Mouse (Mus musculus): ENCODE data around the gene Aloxe3. TPM values are rescaled to one million over a fixed set of nuclear protein-coding genes. Genes with fewer than 3 reads are reported as not detected.
A peak's percentile ranks its signal among the peaks of the same experiment; 100 is the strongest.

Gene Aloxe3
- total RNA-seq, 2 experiments from 2014 or later = not detected

DNA sequence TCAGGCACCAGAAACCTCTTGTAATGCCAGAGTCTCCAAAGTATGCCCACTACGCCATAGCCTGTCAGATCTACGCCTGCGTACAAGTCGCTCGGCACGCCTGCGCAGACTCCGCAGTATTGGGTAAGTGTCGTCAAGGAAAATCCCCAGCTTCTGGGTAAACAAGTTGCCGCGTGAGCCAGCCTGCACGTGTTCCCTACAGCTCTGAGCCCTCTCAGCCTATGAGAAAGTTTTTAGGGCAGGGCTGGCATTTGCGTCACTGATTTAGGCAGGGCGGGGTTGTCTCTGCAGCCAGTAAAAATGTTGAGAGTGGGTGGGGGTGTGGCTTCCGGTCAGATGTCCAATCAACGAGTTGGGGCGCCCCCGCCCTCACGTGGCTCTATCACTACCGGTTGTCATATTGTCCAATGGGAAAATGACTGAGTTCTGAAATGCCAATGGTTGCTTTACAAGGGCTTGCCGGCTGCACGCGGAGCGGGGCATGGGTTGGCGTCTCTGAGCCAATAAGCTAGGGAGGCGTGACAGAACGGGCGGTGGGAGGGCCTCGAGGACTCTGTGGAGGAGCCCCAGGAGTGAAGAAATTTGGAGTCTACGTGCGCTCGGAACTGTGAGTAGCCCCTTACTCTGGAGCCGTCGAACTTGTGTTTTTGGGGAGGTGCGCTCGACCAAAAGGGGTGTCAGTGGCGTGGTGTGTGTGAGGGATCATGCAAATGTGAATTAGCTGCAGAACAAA lies 30.8 kb upstream of the Aloxe3 start, which contains the start of gene Per1:
Per1 (plus strand) TSS at position 521 of the 733 bp plus-strand sequence.
- DNase-seq (ENCODE audit: low spot score) = peak; percentile 100

DNA sequence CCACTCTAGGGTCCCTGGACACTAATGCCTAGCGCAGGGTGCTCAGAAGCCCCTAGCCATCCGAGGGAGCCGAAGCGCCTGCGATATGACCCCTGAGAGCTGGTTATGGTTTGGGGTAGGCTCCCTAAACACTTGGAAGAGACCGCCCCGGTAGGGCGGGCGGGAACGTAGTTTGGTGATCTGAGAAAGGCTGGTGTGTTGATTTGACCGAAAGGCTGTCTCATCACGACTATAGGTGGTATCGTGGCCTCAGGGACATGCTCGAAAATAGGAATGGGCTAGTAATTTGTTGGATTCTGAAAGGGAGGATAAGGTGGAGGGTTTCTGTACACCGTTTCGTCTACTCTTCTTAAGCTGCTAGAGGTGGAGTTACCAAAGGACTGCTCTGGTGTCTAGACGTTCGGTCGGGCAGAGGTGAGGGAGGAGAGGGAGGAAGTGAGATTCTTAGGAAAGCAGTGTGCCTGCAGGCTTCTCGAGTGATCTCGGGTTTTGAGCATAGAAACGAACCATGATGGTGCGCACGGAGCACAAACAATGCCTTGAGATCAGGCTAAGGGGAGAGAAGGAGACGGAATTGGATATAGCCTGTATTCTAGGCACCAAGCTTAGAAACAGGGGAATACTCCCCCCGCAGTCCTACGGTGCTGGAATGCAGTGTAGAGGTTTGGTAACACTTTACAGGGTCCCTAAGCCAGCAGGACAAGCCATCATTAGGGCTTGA lies 30.0 kb upstream of the Aloxe3 start:
- no peak for DNase-seq (ENCODE audit: low spot score)

DNA sequence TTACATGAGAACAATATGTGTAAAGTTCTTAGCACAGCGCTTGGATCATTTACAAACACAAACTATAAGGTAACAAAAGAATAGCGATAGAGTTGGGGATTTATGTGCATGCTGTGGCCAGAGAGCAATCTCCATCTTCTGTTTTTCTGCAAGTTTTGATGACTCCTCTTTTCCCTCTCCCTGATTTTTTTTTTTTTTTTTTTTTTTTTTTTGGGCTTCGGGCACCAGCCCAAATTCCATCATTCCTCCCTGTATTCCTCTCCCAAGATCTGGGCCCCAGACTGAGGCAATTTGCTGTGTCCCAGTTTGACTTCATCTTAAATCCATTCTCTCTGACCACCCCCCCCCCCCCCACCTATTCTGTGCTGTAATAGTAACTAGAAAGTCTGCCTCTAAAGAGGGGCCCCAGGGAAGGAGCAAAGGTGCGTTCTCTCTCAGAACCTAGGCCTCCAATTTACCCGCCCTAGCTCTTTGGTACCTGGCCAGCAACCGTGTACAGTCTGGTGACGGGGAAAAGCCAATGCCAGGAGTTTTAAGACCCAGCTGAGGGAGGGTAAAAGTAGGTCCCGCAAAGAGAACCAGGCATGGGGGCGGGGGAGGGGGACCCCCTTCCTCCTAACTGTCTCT lies 29.2 kb upstream of the Aloxe3 start:
- no peak for DNase-seq (ENCODE audit: low spot score)

DNA sequence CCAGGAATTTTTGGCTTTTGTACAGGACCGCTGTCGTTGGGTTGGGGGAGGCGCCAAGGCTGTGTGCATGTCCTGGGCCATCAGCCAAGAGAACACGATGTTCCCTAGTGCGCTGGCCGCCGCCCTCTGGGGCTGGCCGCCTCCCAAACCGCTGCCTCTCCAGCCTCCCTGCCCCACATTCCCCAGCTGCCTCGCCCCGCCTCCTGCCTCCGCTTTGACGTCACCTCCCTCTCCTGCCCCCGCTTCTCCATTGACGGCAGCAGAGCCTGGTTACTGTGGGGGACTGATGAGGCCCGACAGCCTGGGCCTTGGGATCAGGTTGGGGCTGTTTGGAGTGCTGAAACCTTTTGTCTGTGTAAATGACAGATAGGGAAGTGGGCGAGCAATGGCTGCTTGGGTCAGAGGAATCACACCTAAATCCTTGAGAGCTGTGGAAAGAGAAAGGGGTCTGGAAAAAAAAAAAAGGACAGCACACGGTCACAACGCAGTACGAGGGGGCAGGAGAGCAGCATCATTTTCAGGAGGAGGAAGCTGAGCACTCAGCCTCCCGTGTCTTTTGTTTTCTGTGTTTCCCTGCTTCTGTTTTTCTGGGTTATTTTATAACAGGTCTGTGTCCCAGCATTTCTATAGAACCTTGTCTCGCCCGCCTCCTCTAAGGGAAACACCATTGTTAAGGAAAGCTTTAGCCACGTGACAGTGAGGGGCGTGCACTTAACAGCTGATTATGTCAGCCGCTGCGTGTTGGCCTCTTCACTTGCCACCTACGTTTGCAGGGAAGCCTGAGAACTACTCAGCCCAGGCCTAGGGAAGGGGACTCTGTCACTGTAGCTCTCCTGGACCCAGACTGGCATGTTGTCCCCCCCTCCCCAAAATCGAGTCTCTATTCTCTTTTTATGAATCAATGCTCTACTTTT lies 28.5 kb upstream of the Aloxe3 start:
- peak; percentile 100 for DNase-seq (ENCODE audit: low spot score)

DNA sequence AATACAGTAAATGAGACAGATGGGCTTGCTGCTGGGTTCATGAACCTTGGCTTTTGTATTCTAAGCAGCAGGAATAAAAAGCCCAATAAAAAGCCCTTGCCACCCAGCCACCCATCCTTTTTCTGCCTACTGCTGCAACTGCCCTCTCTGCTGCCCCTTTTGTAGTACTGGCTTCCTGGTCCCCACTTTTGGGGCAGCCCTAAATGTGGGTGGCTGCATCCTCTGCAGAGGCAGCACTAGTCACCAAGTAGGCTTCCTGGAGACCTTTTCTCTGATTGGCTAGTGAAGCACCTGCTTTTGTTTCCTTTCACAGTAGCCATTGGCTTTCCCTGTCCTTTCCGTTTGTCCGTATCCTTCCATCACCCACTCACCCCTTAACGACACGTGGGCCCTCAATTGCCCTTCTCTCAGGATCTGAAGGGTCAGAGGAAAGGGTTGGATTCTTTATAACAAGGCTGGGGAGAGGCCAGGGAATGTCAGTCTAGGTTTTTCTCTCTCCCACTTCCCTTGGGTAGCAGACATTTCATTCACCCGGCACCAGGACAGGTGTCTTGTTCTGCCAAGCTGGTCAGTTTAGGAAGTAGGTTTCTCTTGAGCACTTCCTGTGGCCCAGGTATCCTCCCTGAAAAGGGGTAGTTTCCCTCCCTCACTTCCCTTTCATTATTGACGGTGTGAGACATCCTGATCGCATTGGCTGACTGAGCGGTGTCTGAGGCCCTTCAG lies 27.5 kb upstream of the Aloxe3 start:
- no peak for DNase-seq (ENCODE audit: low spot score)

DNA sequence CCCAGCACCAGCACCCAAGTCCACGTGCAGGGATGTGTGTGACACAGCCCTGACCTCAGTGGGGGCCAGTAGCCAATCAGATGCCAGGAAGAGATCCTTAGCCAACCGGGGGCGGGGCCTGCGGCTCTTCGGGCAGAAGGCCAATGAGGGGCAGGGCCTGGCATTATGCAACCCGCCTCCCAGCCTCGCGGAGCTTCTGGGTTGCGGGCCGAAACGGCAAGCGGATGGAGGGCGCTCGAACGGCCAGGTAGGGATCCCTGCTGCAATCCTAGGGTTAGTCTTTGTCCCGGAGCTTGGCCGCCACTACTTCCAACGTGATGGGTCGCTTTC lies 27.0 kb upstream of the Aloxe3 start:
- peak; percentile 99 for DNase-seq (ENCODE audit: low spot score)

DNA sequence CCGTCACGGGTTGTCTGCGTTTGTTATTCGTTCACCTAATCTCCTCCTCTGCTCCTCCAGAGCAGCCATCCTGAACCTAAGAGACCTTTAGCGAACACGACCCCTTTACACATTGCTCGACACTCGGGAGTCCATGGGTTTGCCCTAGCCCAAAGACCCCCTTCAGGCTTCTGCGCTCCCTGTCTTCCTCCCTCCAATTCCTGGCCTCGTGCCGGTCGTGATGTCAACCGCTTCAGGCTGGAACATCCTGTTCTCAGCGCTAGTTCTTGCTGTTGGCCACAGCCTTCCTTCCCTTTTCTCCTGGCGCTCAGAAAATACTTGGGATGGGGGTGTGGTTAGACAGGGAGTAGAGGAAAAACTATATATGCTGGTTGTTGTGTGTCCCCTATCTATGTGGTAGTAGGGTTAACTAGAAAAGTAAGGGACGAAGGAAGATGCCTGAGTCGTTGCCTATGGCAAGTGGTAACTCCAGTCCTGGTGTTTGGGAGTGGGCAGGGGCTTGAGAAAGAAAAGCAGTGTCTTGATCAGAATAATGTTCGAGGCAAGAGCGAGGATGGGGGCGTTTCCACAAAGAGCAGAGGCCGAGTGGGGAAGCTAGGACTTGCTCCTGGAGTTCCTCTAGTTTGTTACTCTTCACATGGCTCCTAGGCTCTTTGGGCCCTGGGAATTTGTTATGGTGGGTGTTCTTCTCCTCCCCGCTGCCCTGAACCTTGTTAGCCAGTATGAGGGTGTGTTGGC lies 26.4 kb upstream of the Aloxe3 start:
- DNase-seq (ENCODE audit: low spot score) = peak; percentile 97

DNA sequence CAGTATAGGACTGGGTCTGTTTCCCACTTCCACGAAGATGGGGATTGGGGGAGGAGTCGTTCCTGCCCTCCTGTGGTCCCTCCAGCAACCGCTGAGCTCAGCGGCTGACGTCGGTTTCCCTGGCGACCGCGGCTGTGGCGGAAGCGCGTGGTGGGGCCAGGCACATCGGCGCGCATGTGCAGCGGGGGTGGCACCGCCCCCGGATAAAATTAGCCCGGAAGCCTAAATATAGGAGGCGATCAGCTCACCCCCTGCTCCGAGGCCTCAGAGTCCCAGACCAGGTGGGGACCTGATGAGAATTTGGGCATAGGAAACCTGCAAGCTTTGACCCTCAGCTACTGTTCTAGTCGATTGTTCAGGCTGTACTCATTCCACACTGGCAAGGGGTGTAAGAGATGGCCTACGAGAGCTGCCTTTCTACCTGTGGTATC lies 25.8 kb upstream of the Aloxe3 start:
- DNase-seq (ENCODE audit: low spot score) = peak; percentile 96

DNA sequence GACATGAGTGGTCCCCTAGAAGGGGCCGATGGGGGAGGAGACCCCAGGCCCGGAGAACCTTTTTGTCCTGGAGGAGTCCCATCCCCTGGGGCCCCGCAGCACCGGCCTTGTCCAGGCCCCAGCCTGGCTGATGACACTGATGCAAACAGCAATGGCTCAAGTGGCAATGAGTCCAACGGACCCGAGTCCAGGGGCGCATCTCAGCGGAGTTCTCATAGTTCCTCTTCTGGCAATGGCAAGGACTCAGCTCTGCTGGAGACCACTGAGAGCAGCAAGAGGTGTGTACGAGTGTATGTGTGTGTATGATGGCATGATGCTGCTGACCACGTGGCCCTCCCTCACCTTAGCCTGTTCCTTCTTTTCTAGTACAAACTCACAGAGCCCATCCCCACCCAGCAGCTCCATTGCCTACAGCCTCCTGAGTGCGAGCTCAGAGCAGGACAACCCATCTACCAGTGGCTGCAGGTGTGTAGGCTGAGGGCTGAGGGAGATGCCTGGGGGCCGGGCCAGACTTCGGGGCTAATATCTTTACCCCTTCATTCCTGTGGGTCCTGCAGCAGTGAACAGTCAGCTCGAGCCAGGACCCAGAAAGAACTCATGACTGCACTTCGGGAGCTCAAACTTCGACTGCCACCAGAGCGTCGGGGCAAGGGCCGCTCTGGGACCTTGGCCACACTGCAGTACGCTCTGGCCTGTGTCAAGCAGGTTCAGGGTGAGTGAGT lies 24.9 kb upstream of the Aloxe3 start:
- no peak for DNase-seq (ENCODE audit: low spot score)

DNA sequence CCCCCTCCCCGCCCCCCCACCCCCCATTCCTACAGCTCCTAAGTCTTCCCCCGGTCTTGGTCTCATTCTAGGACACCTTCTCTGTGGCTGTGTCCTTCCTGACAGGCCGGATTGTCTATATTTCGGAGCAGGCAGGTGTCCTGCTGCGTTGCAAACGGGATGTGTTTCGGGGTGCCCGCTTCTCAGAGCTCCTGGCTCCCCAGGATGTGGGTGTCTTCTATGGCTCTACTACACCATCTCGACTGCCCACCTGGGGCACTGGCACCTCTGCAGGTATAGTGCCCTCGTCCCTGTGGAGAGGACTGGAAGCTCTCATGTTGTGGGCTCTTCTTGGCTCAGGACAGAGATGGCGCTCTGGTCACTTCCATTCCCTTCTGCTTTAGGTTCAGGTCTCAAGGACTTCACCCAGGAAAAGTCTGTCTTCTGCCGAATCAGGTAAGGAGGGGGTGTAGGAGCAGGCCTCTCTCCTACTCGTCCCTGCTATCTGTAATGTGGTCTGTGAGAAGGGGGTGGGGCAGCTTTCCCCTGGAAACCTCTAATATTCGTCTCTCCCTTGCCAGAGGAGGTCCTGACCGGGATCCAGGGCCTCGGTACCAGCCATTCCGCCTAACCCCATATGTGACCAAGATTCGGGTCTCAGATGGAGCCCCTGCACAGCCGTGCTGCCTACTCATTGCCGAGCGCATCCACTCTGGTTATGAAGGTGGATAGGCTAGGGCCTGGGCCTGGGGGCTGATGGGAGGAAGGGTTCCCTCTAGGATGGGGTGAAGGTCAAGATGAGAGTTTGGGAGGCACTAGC lies 23.9 kb upstream of the Aloxe3 start:
- no peak for DNase-seq (ENCODE audit: low spot score)

DNA sequence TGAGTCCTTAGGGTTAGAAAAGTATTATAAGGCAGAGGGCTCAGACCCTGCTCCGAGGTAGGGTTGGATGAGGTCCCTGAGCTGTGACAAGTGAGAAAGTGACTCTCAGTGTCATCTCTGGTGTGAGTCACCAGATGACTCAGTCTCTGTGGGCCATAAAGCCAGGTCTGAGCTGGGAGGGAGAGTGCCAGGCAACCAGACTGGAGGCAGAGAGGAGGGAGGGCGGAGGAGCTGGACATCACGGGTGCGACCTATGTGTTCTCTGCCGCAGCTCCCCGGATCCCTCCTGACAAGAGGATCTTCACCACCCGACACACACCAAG lies 23.3 kb upstream of the Aloxe3 start:
- DNase-seq (ENCODE audit: low spot score) = no peak

DNA sequence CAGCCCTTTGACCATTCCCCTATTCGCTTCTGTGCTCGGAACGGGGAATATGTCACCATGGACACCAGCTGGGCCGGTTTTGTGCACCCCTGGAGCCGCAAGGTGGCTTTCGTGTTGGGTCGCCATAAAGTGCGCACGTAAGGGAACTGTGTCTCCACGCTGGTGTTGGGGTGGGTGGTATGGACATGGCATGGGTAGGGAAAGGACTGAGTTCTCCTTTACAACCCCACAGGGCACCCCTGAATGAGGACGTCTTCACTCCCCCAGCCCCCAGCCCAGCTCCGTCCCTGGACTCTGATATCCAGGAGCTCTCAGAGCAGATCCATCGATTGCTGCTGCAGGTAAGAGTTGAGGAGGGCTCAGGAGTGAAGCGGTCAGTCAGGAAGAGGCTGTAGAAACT lies 22.6 kb upstream of the Aloxe3 start:
- DNase-seq (ENCODE audit: low spot score) = no peak

DNA sequence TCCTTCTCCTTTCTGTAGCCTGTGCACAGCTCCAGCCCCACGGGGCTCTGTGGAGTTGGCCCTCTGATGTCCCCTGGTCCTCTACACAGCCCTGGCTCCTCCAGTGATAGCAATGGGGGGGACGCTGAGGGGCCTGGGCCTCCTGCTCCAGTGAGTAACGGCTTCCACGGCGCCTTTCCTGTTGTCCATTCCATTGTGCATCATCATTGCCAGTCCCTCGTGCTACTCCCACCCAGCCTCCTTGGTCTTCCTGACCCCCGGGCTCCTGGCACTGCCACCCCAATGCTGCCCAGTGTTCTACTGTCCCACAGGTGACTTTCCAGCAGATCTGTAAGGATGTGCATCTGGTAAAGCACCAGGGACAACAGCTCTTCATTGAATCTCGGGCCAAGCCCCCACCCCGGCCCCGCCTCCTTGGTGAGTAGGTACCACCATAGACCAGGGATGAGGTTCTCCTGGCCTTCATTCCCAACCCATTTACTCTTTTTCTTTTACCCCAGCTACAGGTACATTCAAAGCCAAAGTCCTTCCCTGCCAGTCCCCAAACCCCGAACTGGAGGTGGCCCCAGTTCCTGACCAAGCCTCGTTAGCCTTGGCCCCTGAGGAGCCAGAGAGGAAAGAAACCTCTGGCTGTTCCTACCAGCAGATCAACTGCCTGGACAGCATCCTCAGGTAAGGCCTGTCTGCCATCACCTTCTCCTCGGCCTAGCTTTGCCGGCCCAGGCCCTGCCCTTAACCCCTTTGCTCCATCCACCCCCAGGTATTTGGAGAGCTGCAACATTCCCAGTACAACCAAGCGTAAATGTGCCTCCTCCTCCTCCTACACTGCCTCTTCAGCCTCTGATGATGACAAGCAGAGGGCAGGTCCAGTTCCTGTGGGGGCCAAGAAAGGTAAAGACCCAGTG lies 21.9 kb upstream of the Aloxe3 start:
- no peak for DNase-seq (ENCODE audit: low spot score)

DNA sequence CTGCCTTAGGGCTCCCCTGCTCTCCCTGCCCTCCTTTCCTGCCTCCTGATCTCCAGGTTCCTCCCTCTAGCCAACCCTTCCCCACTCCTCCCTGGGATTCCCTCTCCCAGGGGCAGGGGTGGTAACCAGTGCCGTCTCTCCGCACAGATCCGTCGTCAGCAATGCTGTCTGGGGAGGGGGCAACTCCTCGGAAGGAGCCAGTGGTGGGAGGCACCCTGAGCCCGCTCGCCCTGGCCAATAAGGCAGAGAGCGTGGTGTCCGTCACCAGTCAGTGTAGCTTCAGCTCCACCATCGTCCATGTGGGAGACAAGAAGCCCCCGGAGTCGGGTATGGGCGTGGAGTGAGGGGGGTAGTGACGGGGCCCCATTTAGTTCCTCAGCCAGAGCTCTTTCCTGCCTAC lies 21.2 kb upstream of the Aloxe3 start:
- DNase-seq (ENCODE audit: low spot score) = no peak

DNA sequence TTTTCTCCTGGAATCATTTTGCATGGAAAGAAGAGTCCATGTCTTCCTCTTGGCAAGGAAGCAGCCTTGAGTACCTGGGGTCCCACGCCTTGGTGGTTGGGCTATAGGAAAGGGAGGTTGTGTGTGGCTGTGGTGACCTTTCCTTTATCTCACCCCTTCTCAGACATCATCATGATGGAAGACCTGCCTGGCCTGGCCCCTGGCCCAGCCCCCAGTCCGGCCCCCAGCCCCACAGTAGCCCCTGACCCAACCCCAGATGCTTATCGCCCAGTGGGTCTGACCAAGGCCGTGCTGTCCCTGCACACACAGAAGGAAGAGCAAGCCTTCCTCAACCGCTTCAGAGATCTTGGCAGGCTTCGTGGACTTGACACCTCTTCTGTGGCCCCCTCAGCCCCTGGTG lies 20.5 kb upstream of the Aloxe3 start:
- DNase-seq (ENCODE audit: low spot score) = no peak

DNA sequence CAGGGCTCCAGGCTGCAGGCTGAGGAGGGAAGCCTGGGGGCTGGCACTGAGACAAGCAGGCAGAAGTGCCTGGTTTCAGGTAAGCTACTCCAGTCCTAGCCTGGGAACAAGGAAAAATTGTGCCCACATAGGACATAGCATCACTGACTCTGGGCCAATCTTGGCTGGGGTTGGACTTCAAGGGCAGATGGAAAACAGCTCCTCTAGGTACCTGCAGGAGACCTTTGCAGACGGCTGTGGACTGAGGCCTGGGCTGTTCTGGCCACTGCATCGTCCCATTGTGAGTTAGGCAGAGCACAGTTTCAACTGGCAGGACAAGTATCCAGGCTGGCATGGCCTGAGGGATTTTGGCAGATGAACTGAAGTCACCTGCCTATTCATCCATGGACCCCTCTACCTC lies 19.9 kb upstream of the Aloxe3 start:
- DNase-seq (ENCODE audit: low spot score) = no peak

DNA sequence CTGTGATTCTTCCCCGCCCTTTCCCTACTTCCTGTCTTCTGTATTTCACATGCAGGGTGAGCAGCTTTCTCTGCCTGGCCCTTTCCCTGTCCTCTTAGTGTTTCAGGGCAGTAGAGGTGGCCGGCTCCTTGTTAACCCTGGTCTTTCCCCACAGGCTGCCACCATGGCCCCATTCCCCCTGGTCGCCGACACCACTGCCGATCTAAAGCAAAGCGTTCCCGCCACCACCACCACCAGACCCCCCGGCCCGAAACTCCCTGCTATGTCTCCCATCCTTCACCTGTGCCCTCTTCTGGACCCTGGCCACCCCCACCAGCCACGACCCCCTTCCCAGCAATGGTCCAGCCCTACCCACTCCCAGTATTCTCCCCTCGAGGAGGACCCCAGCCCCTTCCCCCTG lies 19.4 kb upstream of the Aloxe3 start:
- no peak for DNase-seq (ENCODE audit: low spot score)

DNA sequence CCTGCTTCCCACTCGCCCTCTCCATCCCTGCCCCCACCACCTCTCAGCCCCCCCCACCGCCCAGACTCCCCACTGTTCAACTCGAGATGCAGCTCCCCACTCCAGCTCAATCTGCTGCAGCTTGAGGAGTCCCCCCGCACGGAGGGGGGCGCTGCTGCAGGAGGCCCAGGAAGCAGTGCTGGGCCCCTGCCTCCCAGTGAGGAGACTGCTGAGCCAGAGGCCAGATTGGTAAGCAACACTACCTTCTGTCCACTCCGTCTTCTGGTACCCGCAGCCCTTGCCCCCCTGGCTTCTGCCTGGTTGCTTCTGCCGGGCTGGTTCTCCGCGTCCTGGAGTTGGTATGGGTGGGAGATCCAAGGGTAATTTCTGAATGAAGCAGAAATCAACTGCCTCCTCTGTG lies 18.9 kb upstream of the Aloxe3 start:
- DNase-seq (ENCODE audit: low spot score) = no peak

Data from gastrocnemius, adult 18-20 months (tissue).